Mouse (Mus musculus): ENCODE measurements around the gene Ski. TPM values are rescaled to one million over a fixed set of nuclear protein-coding genes. Genes with fewer than 3 reads are reported as not detected.

The Ski gene
- total and polyA plus RNA-seq, 2 experiments from 2014 or later: 9.3 to 53.2 TPM

DNA sequence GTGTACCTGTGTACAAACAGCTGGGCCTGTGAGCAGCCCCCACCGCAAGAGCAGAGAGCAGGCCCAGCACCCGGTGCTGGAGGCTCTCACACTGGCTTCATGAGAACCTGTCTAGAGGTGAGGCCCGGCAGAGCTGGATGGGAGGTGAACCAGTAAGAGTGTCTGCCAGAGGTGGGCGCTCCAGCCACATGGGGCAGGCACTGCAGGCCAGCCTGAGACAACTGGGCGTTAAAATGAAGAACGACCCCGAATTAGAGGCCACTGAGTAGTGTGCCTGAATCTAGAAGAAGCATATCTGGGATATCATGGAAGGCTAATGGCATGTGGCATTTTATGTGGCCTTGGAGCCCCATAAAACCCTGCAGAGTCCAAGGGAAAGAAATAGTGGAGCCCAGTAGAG, 102.4 kb downstream of the Ski start:
- no peak for DNase-seq (ENCODE audit: low spot score)
- H3K36me3 ChIP-seq (replicated peaks; ENCODE audit: control insufficient read depth, insufficient read depth, low read length): no peaks in the 10 kb centered on the region
- TF ChIP-seq EP300 (IDR thresholded peaks at IDR 0.05; ENCODE audit: low read depth) (no peak), CTCF (IDR thresholded peaks at IDR 0.05; ENCODE audit: low read depth) (no peak)
- WGBS: 82% methylated on average over 7 of the region's 7 CpGs
- ATAC-seq (ENCODE audit: insufficient read depth, low read depth): no peak
- no peak overlapping the region for H3K4me3 ChIP-seq (ENCODE audit: low read depth, low read length)
- H3K27ac ChIP-seq (ENCODE audit: low read depth): no peak overlapping the region
- no peaks in the 10 kb centered on the region for H3K27me3 ChIP-seq (ENCODE audit: control insufficient read depth, insufficient read depth, low read length)
- H3K4me1 ChIP-seq (ENCODE audit: control insufficient read depth, insufficient read depth): peaks cover 11% of the 10 kb centered on the region
- no peak overlapping the region for H3K4me2 ChIP-seq (ENCODE audit: low read depth, low read length)
- H3K9me3 ChIP-seq (replicated peaks; ENCODE audit: control insufficient read depth, low read length): no peaks in the 10 kb centered on the region
- no peak overlapping the region for H3K9ac ChIP-seq (replicated peaks; ENCODE audit: low read depth, low read length)

DNA sequence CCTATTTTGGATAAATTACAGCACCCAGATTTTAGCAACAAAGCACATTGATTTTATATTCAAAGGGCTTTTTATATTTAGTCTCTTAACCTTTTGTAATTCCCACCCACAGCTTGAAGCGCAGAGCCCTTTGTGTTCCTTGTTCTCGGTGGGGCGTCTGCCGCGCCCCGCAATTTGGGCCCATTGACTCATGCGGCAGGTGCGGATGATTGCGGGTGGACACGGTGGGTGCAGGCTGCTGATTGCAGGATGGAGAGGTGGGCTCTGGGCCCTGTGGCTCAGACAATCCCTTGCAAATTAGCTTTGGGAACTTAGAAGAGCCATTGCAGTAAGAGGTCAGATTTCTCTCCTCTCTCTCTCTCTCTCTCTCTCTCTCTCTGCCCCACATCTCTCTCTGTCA, 104.1 kb downstream of the Ski start:
- DNase-seq (ENCODE audit: low spot score) (no peak), ATAC-seq (ENCODE audit: insufficient read depth, low read depth) (no peak)
- Histone ChIP-seq H3K9ac (replicated peaks; ENCODE audit: low read depth, low read length) (no peak overlapping the region), H3K36me3 (replicated peaks; ENCODE audit: control insufficient read depth, insufficient read depth, low read length) (no peaks in the 10 kb centered on the region), H3K27ac (ENCODE audit: low read depth) (no peak overlapping the region), H3K9me3 (replicated peaks; ENCODE audit: control insufficient read depth, low read length) (no peaks in the 10 kb centered on the region), H3K4me2 (ENCODE audit: low read depth, low read length) (no peak overlapping the region), H3K27me3 (ENCODE audit: control insufficient read depth, insufficient read depth, low read length) (no peaks in the 10 kb centered on the region), H3K4me3 (ENCODE audit: low read depth, low read length) (no peak overlapping the region), H3K4me1 (ENCODE audit: control insufficient read depth, insufficient read depth) (peaks cover 11% of the 10 kb centered on the region)
- TF ChIP-seq CTCF (IDR thresholded peaks at IDR 0.05; ENCODE audit: low read depth) (no peak), EP300 (IDR thresholded peaks at IDR 0.05; ENCODE audit: low read depth) (no peak)
- WGBS: 95% methylated on average over 10 of the region's 10 CpGs

GRCm38 (mm10) chr4:155117396-155117978, 104.9 kb downstream of the Ski start:
- Histone ChIP-seq H3K27ac (ENCODE audit: low read depth) (no peak overlapping the region), H3K9me3 (replicated peaks; ENCODE audit: control insufficient read depth, low read length) (no peaks in the 10 kb centered on the region), H3K4me1 (ENCODE audit: control insufficient read depth, insufficient read depth) (peaks cover 5% of the 10 kb centered on the region), H3K9ac (replicated peaks; ENCODE audit: low read depth, low read length) (no peak overlapping the region), H3K4me2 (ENCODE audit: low read depth, low read length) (no peak overlapping the region), H3K4me3 (ENCODE audit: low read depth, low read length) (no peak overlapping the region), H3K36me3 (replicated peaks; ENCODE audit: control insufficient read depth, insufficient read depth, low read length) (no peaks in the 10 kb centered on the region), H3K27me3 (ENCODE audit: control insufficient read depth, insufficient read depth, low read length) (no peaks in the 10 kb centered on the region)
- no peak for ATAC-seq (ENCODE audit: insufficient read depth, low read depth)
- 75% methylated on average over 6 of the region's 6 CpGs for WGBS
- no peak for TF ChIP-seq EP300 (IDR thresholded peaks at IDR 0.05; ENCODE audit: low read depth)
- DNase-seq (ENCODE audit: low spot score): no peak

DNA sequence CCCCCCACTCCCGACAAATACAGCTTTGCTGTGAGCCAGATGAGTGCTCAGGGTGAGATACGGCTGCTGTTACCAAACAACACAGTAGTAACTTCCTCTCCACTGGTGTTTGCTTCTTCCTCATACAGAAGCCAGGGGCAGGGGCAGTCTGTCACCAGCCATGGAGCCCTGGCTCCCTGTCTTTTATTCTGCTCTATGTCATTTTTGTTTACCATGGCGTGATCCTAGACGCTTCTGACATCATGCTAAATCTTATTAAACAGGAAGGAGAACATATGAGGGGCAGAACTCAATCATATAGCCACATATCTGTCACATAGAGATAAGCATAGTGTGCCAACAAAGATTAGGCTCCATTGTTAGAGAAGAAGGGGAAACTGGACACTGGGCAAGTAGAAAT, 105.8 kb downstream of the Ski start:
- H3K4me3 ChIP-seq (ENCODE audit: low read depth, low read length): no peak overlapping the region
- no peak for TF ChIP-seq EP300 (IDR thresholded peaks at IDR 0.05; ENCODE audit: low read depth)
- TF ChIP-seq CTCF (IDR thresholded peaks at IDR 0.05; ENCODE audit: low read depth): no peak
- no peak for DNase-seq (ENCODE audit: low spot score)

DNA sequence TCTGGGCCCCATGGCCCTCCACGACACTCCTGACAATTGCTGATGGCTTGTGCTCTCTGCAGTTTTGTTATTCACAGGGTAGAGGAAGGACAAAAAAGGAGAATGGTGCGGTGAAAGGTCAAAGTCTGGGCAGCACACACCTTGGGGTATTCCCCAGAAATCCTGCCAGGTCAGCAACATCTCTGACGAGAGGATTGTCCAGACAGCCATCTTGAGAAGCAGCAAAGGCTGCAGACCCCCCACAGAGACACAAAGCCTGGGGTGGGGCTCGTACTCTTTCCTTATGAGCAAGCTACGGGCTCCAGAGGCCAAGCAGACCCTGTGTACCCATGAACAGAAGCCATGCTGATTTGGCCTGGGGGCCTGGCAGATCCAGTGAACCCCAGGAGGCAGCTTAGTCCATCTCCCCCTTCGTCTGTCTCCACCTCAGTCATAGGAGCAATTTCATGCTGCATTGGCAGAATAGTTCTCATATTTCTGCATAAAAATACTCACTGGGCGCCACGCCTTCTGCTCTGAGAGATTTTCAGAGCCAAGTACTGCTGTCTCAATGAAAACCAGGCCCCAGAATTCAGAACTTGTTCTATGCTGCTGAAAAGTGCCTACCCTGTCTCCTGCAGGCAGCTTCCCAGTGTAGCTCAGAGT, 108.5 kb downstream of the Ski start:
- no peak for ATAC-seq (ENCODE audit: insufficient read depth, low read depth)
- no peak overlapping the region for H3K27ac ChIP-seq (ENCODE audit: low read depth)

More for the DNA sequence above, 105.8 kb downstream of the Ski start:
- H3K9me3 ChIP-seq (replicated peaks; ENCODE audit: control insufficient read depth, low read length): no peaks in the 10 kb centered on the region
- H3K27ac ChIP-seq (ENCODE audit: low read depth): no peak overlapping the region
- H3K9ac ChIP-seq (replicated peaks; ENCODE audit: low read depth, low read length): no peak overlapping the region
- no peaks in the 10 kb centered on the region for H3K27me3 ChIP-seq (ENCODE audit: control insufficient read depth, insufficient read depth, low read length)
- WGBS: 66% methylated on average over 4 of the region's 4 CpGs
- H3K4me1 ChIP-seq (ENCODE audit: control insufficient read depth, insufficient read depth): no peaks in the 10 kb centered on the region
- ATAC-seq (ENCODE audit: insufficient read depth, low read depth): no peak
- H3K4me2 ChIP-seq (ENCODE audit: low read depth, low read length): no peak overlapping the region
- H3K36me3 ChIP-seq (replicated peaks; ENCODE audit: control insufficient read depth, insufficient read depth, low read length): no peaks in the 10 kb centered on the region

GRCm38 (mm10) chr4:155109471-155109870, 112.9 kb downstream of the Ski start:
- no peak for DNase-seq (ENCODE audit: low spot score)
- no peaks in the 10 kb centered on the region for H3K4me1 ChIP-seq (ENCODE audit: control insufficient read depth, insufficient read depth)
- H3K9me3 ChIP-seq (replicated peaks; ENCODE audit: control insufficient read depth, low read length): no peaks in the 10 kb centered on the region
- TF ChIP-seq EP300 (IDR thresholded peaks at IDR 0.05; ENCODE audit: low read depth) (no peak), CTCF (IDR thresholded peaks at IDR 0.05; ENCODE audit: low read depth) (no peak)
- ATAC-seq (ENCODE audit: insufficient read depth, low read depth): no peak
- 60% methylated on average over 5 of the region's 5 CpGs for WGBS
- H3K4me2 ChIP-seq (ENCODE audit: low read depth, low read length): no peak overlapping the region
- H3K36me3 ChIP-seq (replicated peaks; ENCODE audit: control insufficient read depth, insufficient read depth, low read length): no peaks in the 10 kb centered on the region
- H3K27ac ChIP-seq (ENCODE audit: low read depth): no peak overlapping the region
- no peak overlapping the region for H3K9ac ChIP-seq (replicated peaks; ENCODE audit: low read depth, low read length)
- H3K27me3 ChIP-seq (ENCODE audit: control insufficient read depth, insufficient read depth, low read length): no peaks in the 10 kb centered on the region
- no peak overlapping the region for H3K4me3 ChIP-seq (ENCODE audit: low read depth, low read length)

More for the DNA sequence above, 108.5 kb downstream of the Ski start:
- no peak for TF ChIP-seq EP300 (IDR thresholded peaks at IDR 0.05; ENCODE audit: low read depth)
- no peak for TF ChIP-seq CTCF (IDR thresholded peaks at IDR 0.05; ENCODE audit: low read depth)
- Histone ChIP-seq H3K9me3 (replicated peaks; ENCODE audit: control insufficient read depth, low read length) (no peaks in the 10 kb centered on the region), H3K27me3 (ENCODE audit: control insufficient read depth, insufficient read depth, low read length) (no peaks in the 10 kb centered on the region), H3K4me2 (ENCODE audit: low read depth, low read length) (no peak overlapping the region), H3K4me1 (ENCODE audit: control insufficient read depth, insufficient read depth) (no peaks in the 10 kb centered on the region), H3K4me3 (ENCODE audit: low read depth, low read length) (no peak overlapping the region), H3K9ac (replicated peaks; ENCODE audit: low read depth, low read length) (no peak overlapping the region), H3K36me3 (replicated peaks; ENCODE audit: control insufficient read depth, insufficient read depth, low read length) (no peaks in the 10 kb centered on the region)
- 59% methylated on average over 8 of the region's 8 CpGs for whole genome bisulfite sequencing
- DNase-seq (ENCODE audit: low spot score): no peak
